Mouse (Mus musculus): ENCODE results near the gene Ripply3.
"Not testable (repeated sequence)": the region's sequence is repeated elsewhere in the genome, so short reads cannot be mapped to it uniquely, and the experiment has no call there.

Ripply3 gene

GRCm38 (mm10) chr16:94314626-94315025 is 13.6 kb upstream of the Ripply3 start:
- no peak for DNase-seq (ENCODE audit: low read depth, low spot score)

GRCm38 (mm10) chr16:94315215-94315614 is 13.0 kb upstream of the Ripply3 start:
- DNase-seq (ENCODE audit: low read depth, low spot score), result no peak

GRCm38 (mm10) chr16:94317752-94318151 is 10.5 kb upstream of the Ripply3 start:
- DNase-seq (ENCODE audit: low read depth, low spot score), result no peak

- DNase-seq (ENCODE audit: low read depth, low spot score), result no peak
Measured at GRCm38 (mm10) chr16:94320223-94320622, 8.0 kb upstream of the Ripply3 start.

GRCm38 (mm10) chr16:94323681-94324080 is 4.5 kb upstream of the Ripply3 start:
- peak; percentile 32 for DNase-seq (ENCODE audit: low read depth, low spot score)

- DNase-seq (ENCODE audit: low read depth, low spot score), result no peak
Measured at GRCm38 (mm10) chr16:94326008-94326407, 2.2 kb upstream of the Ripply3 start.

GRCm38 (mm10) chr16:94328881-94329867 is 954 bp downstream of the Ripply3 start:
- no peak for DNase-seq (ENCODE audit: low read depth, low spot score)

- no peak for DNase-seq (ENCODE audit: low read depth, low spot score)
Measured at GRCm38 (mm10) chr16:94330429-94330828, 2.2 kb downstream of the Ripply3 start.

GRCm38 (mm10) chr16:94331233-94331885 is 3.1 kb downstream of the Ripply3 start:
- no peak for DNase-seq (ENCODE audit: low read depth, low spot score)

GRCm38 (mm10) chr16:94331886-94332252 is 3.6 kb downstream of the Ripply3 start:
- DNase-seq (ENCODE audit: low read depth, low spot score), result peak; percentile 80

GRCm38 (mm10) chr16:94335656-94336055 is 7.4 kb downstream of the Ripply3 start:
- no peak for DNase-seq (ENCODE audit: low read depth, low spot score)

GRCm38 (mm10) chr16:94339164-94340160 is 11.2 kb downstream of the Ripply3 start:
- DNase-seq (ENCODE audit: low read depth, low spot score), result not testable (repeated sequence)

- no peak for DNase-seq (ENCODE audit: low read depth, low spot score)
Measured at GRCm38 (mm10) chr16:94345733-94346132, 17.5 kb downstream of the Ripply3 start.

GRCm38 (mm10) chr16:94347080-94347731 is 19.0 kb downstream of the Ripply3 start:
- DNase-seq (ENCODE audit: low read depth, low spot score), result no peak

- DNase-seq (ENCODE audit: low read depth, low spot score), result no peak
Measured at GRCm38 (mm10) chr16:94348779-94349178, 20.6 kb downstream of the Ripply3 start.

GRCm38 (mm10) chr16:94349588-94350286 is 21.5 kb downstream of the Ripply3 start:
- no peak for DNase-seq (ENCODE audit: low read depth, low spot score)

GRCm38 (mm10) chr16:94350287-94350677 is 22.1 kb downstream of the Ripply3 start:
- no peak for DNase-seq (ENCODE audit: low read depth, low spot score)

- DNase-seq (ENCODE audit: low read depth, low spot score), result peak; percentile 45
Measured at GRCm38 (mm10) chr16:94354450-94354849, 26.2 kb downstream of the Ripply3 start.

- DNase-seq (ENCODE audit: low read depth, low spot score), result no peak
Measured at GRCm38 (mm10) chr16:94356046-94356445, 27.8 kb downstream of the Ripply3 start.

GRCm38 (mm10) chr16:94356776-94357494 is 28.7 kb downstream of the Ripply3 start:
- DNase-seq (ENCODE audit: low read depth, low spot score), result no peak
